Mouse (Mus musculus) liver, embryonic 14.5 days (tissue): ENCODE measurements at regions not wholly inside any gene's neighbourhood (a gene's known extent, or its start where the extent isn't known, plus 50 kb on each side); places are given as distances from the start of the nearest gene placed in this dataset.

Experiments
- CTCF ChIP-seq: IDR thresholded peaks from 2 replicates; pipeline ENCODE4 v1.5.1; 2016; ENCODE audit warnings: antibody characterized with exemption, low read depth, control low read depth
- EP300 ChIP-seq: IDR thresholded peaks from 2 replicates; pipeline ENCODE4 v1.6.1; 2016; ENCODE audit warnings: antibody characterized with exemption, low read depth

DNA sequence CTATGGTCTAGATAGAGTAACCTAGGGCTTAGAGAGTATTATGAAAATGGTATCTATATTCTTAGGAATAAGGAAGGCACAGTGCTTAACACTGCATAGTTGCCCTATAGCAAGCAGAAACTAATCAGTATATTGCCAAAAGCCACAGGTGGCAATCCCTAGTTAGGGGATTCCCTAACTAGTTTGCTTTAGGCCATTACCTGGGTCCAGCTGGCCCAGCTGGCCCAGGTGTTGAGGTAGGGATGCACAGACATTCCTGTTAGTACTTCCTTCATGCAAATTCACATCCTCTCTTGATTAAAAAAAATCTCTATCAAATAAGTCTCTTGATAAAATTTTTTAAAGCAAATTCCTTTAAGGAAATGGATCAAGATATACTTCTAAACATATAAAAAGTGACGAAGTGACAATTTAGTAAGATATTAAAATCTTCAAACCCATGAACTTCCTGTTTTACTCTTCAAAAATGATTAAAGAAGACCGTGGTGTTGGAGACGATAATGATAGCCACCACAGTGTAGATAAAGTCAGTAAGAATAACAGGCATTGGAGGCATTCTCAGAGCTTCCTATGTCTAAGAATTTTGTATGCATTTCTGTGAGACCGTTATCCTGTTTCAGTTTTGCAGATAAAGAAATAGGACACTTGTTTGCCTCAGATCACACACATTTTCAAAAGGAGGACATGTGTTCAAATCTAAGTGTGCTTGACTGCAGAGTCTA lies 1036.7 kb downstream of the Gsdmc2 start:
- TF ChIP-seq CTCF (no peak), EP300 (no peak)
